Comparison of ENCODE assay signal across 8 mouse cellular contexts in genomic region chr14:100459601-100460290, GRCm38 (mm10).
DNase-seq lines count a peak whose midpoint lies in the region; ATAC-seq lines count a peak whose summit lies in the region.

No protein-coding gene starts in this region.

- H3K9ac ChIP-seq in intestine, embryonic 15.5 days, result no peak overlapping the region
- peak overlapping the region; percentile 63 for H3K9ac ChIP-seq in midbrain, embryonic 16.5 days (ENCODE audit: low read depth, low read length)

- no peaks in the 10 kb centered on the region for H3K27me3 ChIP-seq in intestine, embryonic 15.5 days (replicated peaks)
- H3K27me3 ChIP-seq in midbrain, embryonic 16.5 days (ENCODE audit: control insufficient read depth, insufficient read depth, low read depth, low read length), result no peaks in the 10 kb centered on the region

- H3K4me1 ChIP-seq in intestine, embryonic 15.5 days (replicated peaks), result peaks cover 12% of the 10 kb centered on the region
- peaks cover 41% of the 10 kb centered on the region for H3K4me1 ChIP-seq in midbrain, embryonic 16.5 days (ENCODE audit: control insufficient read depth, insufficient read depth, low read length)

- H3K36me3 ChIP-seq in intestine, embryonic 15.5 days, result no peaks in the 10 kb centered on the region
- H3K36me3 ChIP-seq in midbrain, embryonic 16.5 days (ENCODE audit: control insufficient read depth, insufficient read depth, low read length), result no peaks in the 10 kb centered on the region

- H3K4me3 ChIP-seq in intestine, embryonic 15.5 days (replicated peaks), result no peak overlapping the region
- H3K4me3 ChIP-seq in midbrain, embryonic 16.5 days (ENCODE audit: low read depth, low read length), result peak overlapping the region; percentile 26

- H3K27ac ChIP-seq in intestine, embryonic 15.5 days, result no peak overlapping the region
- H3K27ac ChIP-seq in midbrain, embryonic 16.5 days (ENCODE audit: low read length), result peak overlapping the region; percentile 93

- H3K9me3 ChIP-seq in intestine, embryonic 15.5 days, result no peaks in the 10 kb centered on the region
- H3K9me3 ChIP-seq in midbrain, embryonic 16.5 days (replicated peaks; ENCODE audit: control insufficient read depth, low read length, poor library complexity, severe bottlenecking), result no peaks in the 10 kb centered on the region

- peak; percentile 18; the same call in 1 of the 2 replicates for ATAC-seq in intestine, embryonic 15.5 days
- ATAC-seq in midbrain, embryonic 16.5 days, result no peak

- H3K4me2 ChIP-seq in intestine, embryonic 15.5 days (replicated peaks), result peak overlapping the region; percentile 22; the same call in 1 of the 2 replicates
- H3K4me2 ChIP-seq in midbrain, embryonic 16.5 days (ENCODE audit: low read length), result peak overlapping the region; percentile 62

- DNase-seq in layer of hippocampus, postnatal 10 days (ENCODE audit: low spot score in 2 of 2), result peak; percentile 26 to 28
- DNase-seq in layer of hippocampus, adult 9-10 months (ENCODE audit: low spot score), result no peak
- peak; percentile 29 for DNase-seq in embryo, embryonic 11.5 days (ENCODE audit: low read depth, low spot score)
- DNase-seq in testis, postnatal 14 days (ENCODE audit: low spot score), result no peak
- no peak for DNase-seq in layer of hippocampus, postnatal 25 days (ENCODE audit: extremely low spot score in 1 of 2, low spot score in 1 of 2)
- DNase-seq in left cerebral cortex, adult 9 months (ENCODE audit: low spot score in 2 of 2), result no peak

- 35% methylated on average over 8 of the region's 8 CpGs for WGBS in intestine, embryonic 15.5 days
- WGBS in midbrain, embryonic 16.5 days, result 11% methylated on average over 8 of the region's 8 CpGs

Comparison
In these comparisons a context has a peak if more than half of its experiments do, and no peak if none do; other contexts are left out.
1. DNase-seq: peak in layer of hippocampus, postnatal 10 days (2 of 2) and embryo, embryonic 11.5 days (single experiment); none in layer of hippocampus, adult 9-10 months (single experiment), testis, postnatal 14 days (single experiment), layer of hippocampus, postnatal 25 days (0 of 2) and left cerebral cortex, adult 9 months (0 of 2).